Mouse (Mus musculus): Measurements from ENCODE around the gene Plscr1.
A peak's percentile ranks its signal among the peaks of the same experiment; 100 is the strongest.

GRCm38 (mm10) chr9:92217484-92217883 lies 32.1 kb upstream of the Plscr1 start:
- TF ChIP-seq CTCF (IDR thresholded peaks at IDR 0.05; ENCODE audit: low read depth) (no peak), EP300 (IDR thresholded peaks at IDR 0.05; ENCODE audit: low read depth) (peak; percentile 45)
